Mouse (Mus musculus) embryonic fibroblast, embryonic 13.5 days (primary cell): ENCODE measurements around the gene I830077J02Rik.

Experiments
- CTCF ChIP-seq: IDR thresholded peaks from 2 replicates; pipeline ENCODE4 v1.5.1; 2011; ENCODE audit warnings: mild to moderate bottlenecking, control low read depth, low read length, moderate library complexity, borderline replicate concordance; ENCODE audit not compliant: insufficient read depth
- POLR2A ChIP-seq: IDR thresholded peaks from 2 replicates; pipeline ENCODE4 v1.6.1; 2011; ENCODE audit warnings: low read depth, mild to moderate bottlenecking, control low read depth, low read length, moderate library complexity

DNA sequence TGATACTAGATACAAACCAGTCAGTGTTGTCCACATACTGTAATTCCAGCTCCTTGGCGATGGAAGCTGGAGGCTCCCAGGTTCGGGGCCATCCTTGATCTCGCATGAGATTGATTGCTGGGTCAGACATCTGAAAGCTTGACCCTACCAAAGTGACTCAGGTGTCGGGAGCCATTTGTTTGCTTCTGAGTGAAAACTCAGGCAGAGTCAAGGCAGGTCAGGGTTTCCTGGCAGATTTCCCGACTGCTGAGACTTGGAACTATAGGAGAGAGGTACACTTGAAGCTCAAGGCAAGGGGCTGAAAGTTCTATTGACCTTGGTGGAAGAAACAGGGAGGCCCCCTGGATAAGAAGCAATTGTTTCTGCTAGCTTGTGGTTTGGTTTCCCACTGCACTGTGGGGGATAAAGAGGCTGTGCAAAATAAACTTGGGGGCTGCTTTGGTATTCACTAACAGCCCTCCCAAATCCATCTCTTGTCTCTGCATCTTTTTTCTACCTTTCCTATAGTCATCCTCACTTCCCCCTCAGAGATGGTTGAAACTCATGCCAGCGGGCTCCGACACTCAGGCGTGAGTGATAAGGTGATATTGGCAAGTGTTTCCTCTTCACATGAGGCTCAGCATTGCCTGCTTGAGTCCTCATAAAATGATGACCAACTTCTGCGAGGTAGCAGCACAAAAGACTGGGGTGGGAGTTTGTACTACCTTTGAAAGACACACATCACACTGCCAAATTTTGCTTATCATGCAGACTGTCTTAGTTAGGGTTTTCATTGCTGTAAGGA, 20.2 kb downstream of the I830077J02Rik start:
- TF ChIP-seq CTCF, result no peak
- TF ChIP-seq POLR2A, result no peak
